Mouse (Mus musculus) frontal cortex, adult 2 months (tissue): ENCODE measurements around the gene Osbp2. TPM values are rescaled to one million over a fixed set of nuclear protein-coding genes. Genes with fewer than 3 reads are reported as not detected.

ENCODE experiments used
- DNase-seq, 2 experiments: peaks; one replicate each; pipeline ENCODE4 v3.0.0; 2022; ENCODE audit warnings: low spot score in 1 of 2; ENCODE audit errors: extremely low spot score in 1 of 2
- polyA plus RNA-seq: library from polyadenylated mRNA; depleted of rRNA; stranded (reverse); fragments of >200 nt; gene quantifications from 2 replicates; pipeline ENCODE4 v1.2.3, GENCODE M21; 2012

The Osbp2 gene
- polyA plus RNA-seq, 1 experiment: 65.4 TPM

DNA sequence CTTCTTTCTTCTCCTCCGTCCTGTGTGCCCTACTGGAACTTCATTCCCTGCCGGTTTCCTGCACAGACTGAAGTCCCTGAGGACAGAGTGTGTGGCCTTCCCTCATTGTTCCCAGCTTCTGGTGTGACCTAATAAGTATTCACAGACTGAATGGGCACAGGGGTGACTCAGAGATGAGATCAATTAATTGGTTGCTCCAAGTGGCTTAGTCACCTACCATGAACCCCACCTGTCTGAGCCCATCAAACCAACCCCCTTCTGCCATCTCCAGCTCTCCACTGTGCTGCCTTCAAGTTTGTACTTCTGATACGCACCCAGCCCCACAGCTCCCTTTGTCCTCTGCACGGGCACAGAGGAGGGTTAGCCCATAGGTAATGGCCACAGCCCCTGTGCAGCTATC, 99.4 kb downstream of the Osbp2 start:
- DNase-seq: no peak

DNA sequence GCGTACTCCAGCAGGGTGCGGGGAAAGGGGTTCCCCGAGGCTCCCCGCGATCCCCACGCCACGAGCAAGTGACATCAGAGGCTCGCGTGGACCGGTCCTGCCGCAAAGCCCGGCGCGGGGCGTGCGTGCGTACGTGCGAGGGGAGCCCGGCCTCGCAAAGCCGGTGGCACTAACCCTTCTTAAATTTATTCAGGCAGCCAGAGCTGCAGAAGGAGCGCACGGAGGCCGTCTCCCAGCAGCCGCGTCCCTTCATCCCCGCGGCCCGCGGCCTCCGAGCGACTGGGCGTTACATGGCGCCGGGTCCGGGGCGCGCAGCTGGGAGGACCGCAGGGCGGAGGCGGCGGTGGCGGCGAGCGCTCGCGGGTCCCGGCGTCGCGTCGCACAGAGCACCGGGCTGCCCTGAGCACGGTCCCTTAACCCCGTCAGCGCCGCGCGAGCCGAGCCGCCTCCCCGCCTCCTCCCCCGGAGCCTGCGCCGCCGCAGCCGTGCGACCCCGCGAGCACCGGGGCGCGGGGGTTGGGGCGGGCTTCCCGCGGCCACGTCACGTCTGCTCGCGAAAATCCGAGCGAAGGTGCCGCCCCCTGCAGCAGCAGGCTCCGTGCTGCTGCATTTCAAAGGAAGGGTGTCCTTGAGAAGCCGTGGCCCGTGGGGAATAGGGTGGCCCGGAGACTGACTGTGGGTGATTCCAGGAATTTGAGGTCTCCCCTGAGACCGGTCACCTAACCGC, 101.8 kb downstream of the Osbp2 start:
- DNase-seq: peak in 1 of 2 experiments; percentile 62

DNA sequence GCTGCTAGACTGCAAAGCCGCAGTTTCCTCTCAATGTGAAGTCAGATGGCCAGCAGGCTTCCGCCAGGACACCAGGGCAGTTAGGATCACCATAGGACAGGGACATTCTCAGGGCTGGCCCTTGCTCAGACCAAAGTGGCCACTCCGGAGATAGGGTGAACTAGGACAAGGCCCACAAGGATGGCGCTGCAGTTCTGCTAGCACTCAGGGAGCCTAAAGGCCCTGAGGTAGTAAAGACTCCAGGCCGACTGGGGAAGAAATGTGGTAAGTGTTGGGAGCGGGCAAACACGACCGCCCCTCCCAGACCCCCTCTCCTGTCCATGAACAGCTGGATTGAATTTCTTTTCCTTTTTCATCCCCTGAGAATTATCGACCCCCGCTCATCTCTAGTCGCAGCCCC, 102.4 kb downstream of the Osbp2 start:
- DNase-seq: no peak

DNA sequence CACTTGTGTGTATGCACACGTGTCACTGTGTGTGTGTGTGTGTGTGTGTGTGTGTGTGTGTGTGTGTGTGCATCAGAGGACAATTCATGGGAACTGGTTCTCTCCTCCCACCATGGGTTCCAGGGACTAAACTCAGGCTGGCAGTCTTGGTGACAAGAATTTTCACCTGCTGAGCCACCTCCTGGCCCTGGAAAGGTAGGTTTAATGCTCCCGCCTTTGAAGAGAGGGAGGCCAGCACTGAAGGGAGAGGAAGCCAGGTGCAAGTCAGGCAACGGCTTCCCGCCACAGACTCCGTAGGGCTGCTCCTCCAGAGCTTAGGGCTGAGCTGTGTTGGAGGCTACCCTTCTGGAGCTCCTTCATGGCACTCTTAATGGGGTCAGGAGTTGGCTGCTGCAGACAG, 104.3 kb downstream of the Osbp2 start:
- no peak for DNase-seq

DNA sequence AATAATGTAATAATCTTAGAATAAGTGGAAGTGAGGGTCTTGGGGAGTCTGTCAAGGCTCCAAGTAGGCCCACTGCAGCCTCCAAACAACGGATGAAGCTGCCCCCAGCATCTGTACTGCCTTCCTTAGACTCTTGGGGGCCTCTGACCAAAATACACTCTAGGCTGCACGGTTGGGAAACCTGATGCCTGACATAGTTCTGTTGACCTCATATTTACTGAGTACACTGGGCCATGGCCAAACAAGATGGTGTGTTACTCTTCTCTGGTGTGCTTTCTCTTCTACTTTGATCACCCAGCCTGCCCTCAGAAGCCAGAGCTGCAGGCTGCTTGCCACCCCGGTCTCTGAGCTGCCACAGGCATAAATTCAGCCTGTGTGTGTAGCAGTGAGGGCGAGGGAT, 108.4 kb downstream of the Osbp2 start:
- no peak for DNase-seq

DNA sequence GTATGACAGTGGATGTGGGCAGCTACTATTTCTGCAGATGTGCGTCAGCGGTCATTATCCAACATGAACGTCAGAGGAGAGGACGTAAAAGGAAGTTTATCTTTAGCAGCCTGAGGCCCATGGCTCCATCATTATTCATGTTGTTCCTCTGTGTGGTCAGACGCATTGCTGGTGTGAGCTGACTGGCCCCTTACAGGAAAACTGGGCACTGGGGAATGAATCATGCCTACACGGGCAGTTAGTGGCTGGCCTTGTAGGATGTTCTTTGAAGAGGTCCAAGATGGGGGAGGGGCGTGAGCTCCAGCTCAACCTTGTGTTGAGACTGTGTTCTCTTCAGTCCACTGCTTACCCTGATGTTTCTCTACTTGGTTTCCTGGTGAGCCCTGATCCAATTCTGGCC, 109.0 kb downstream of the Osbp2 start:
- DNase-seq: peak in 1 of 2 experiments; percentile 40

DNA sequence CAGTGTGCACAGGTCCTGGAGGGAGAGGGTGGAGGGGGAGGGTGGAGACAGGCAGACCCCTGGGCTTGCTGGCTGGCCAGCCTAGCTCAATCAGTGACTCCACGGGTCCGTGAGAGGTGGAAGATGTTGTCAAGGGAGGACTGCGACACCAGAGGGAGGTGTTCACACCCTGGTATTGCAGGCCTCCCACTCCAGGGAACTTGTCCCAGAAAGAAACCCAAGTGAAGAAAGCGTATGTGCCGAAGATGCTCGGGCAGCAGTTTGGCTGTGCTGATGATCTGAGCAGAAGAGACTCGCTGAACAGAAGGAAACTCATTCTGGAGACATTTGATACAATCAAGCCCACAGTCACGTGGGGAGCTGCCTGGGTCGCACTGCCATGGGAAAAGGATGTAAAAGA, 109.8 kb downstream of the Osbp2 start:
- peak; percentile 33 to 60 for DNase-seq

DNA sequence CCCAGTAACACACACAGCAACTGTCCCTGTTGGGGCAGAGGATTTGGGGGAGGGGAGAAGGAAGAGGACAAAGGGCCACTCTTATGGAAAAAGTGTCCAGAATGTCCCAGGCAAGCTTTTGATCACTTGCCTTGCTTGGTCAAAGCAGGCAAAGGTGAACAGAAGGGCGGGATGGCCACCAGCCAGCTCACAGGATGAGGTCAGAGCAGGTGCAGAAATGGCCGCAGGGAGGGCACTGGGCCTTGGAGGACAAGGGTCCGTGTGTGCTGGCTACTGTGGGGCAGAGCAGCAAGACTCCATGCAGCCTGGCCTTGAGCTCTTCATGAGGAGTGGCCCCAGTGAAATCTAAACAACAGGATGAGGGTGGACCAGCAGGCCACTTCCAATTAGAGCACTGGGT, 110.9 kb downstream of the Osbp2 start:
- DNase-seq: no peak

DNA sequence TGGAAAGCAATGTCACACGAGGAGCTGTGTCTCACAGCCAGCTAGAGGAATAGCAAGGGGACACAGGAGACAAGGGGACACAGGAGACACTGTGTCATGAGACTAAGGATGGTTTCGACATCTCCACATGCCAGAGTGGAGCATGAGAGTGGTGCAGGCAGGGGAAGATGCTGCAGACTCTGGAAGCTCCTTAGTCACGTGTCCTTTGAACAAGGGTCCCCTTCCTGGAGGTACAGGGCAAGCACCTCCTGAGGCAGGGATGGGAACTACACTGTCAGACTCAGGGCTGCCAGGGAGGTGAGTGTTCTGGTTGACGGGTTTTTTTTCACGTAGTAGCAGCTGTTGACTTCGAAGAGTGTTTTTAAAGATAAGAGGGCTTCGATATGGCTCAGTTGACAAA, 113.9 kb downstream of the Osbp2 start:
- no peak for DNase-seq

DNA sequence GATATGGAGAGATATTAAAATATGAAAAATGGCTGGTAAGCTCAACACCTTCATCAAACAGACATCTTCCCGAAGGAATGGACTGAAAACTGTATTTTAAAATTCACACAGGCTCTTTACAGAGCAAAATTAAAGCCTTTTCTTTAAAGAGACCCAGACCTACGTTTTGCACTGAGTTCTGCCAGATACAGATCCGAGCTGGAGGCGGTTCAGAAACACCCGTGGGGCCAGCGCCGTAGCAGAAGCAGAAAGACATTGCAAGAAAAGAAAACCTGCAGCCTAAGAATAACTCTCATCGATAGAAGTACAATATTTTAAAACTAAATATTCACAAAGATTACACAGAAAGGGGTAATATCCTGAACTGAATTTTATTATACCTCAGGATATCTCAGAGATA, 121.3 kb downstream of the Osbp2 start:
- DNase-seq: peak in 1 of 2 experiments; percentile 56

DNA sequence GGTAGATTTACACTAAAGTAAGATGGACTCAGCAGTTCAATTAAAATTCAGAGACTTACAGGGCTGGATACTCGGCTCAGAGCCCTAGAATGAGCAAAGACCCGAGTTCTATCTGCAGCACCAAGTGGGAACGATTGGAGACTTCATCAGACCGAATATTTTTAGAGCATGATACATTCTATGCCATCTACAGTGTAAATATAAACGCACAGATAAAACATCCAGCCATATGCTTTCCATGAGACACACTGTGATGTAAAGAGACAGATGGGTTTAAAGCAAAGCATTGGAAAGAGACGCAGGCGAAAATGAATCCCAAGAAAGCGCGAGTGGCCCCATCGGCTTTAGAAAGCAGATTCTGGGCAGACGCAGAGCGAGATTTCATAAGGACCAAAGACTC, 122.5 kb downstream of the Osbp2 start:
- DNase-seq: peak; percentile 66 to 77

DNA sequence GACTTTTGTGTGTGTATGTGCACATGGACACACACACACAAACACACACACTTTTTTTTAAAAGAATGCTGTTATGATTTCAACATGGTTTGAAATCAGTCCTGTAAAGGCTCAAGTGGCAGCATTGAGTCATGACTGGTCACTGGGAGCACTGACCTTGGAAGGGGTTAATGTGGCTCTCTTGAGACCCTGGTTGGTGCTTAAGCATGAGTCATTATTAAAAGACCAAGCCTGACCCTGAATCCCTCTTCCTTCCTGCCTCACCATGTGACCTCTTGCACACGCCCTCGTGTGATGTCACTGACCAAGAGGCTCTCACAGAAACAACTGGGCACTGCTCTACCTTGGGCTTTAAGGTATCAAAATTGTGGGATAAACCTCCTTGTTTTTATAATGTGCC, 124.9 kb downstream of the Osbp2 start:
- no peak for DNase-seq

DNA sequence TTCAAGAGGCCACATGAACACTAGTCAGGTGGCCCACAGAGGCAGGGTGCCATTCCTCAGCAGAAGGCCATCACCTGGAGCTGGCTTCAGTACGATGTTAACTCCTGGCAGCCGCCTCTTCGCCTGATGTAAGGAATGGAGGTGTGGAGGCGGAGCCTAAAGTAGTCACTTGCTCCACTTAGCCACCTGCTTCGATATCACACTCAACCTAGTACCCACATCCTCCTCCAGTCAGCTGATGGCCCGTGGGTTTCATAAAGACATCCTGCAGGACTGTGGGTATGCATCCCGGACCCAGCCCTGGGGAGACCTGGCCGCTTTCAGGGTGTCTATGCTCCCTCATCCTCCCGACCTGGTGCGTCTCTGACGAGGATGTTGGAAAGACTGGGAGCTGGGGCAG, 128.0 kb downstream of the Osbp2 start:
- peak; percentile 65 to 72 for DNase-seq

DNA sequence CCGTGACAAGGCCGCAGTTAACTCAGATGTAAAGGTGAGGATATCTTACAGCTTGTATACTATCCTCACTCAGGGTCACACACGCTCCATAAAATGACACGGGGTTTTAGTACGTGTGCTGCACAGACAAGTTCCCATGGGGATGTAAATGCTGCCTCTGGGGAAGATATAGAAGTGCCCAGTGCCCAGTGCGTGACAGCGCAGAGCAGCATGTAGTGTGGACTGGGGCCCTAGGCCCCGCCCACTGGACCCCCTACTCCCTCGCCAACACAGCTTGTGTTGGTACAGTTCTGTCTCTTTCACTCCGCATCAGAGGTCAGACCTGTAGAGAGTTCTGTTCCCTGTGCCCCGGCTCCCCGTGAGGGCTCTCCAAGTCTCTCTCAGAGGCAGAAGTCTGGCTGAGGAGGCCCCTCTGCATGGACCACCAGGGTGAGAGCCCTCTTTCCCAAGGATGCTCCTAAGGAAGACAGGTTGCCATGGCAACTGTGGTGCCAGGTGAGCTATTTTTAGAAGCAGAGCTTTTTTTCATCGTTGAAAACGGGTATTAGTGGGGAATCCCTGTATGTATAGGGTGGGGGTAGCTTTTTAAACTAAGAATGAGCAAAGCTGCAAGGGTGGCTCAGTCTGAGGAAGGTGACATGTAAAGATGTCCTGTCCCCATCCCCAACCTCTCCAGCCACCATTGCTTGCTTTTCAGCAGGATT, 129.6 kb downstream of the Osbp2 start:
- no peak for DNase-seq

DNA sequence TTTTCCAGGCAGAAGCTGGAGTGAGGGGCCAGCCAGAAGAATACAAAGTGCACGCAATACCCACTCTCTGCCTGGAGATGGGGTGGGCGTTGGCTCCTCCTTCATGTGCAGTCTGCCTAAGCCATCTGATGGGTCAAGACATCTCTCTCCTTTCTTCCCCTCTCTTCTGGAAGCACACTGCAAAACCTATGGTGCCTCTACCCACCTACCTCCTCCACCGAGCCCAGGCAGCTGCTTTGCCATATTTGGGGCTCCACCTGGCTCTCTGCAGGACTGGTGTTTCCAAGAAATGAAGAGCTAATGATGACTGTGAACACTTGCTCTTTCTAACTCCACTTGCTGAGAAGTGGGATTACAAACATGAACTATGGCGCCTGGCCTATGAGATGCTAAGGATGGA, 132.2 kb downstream of the Osbp2 start:
- no peak for DNase-seq

DNA sequence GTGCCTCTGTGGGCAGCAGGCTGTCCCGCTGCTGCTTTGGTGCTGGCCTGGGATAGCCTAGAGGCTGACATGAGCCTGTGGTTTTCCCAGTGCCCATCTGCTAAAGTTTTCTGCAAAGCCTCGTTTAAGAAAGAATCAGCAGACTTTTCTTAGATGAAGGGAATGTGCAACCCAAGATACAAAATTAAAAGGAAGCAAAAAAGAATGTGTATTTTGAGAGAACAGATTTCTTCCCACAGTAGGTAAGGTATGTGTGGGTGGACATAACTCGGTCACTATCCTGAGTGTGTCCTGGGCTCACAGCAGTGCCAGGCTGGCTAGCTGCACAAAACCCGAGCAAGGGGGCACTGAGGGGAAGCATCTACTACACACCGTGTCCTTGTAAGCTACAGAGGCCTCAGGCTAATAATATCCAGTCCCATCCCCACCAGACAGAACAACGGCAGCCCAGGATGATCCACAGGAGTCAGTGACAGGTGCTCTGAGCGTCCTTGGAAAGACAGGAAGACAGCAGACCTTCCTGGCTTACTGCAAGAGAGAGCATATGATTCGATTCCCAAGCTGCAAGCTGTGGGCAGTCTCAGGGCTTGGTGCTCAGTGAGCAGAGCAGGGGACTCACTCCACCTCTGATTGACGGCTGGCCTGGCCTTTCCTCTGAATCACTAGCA, 136.1 kb downstream of the Osbp2 start:
- DNase-seq: peak in 1 of 2 experiments; percentile 31

DNA sequence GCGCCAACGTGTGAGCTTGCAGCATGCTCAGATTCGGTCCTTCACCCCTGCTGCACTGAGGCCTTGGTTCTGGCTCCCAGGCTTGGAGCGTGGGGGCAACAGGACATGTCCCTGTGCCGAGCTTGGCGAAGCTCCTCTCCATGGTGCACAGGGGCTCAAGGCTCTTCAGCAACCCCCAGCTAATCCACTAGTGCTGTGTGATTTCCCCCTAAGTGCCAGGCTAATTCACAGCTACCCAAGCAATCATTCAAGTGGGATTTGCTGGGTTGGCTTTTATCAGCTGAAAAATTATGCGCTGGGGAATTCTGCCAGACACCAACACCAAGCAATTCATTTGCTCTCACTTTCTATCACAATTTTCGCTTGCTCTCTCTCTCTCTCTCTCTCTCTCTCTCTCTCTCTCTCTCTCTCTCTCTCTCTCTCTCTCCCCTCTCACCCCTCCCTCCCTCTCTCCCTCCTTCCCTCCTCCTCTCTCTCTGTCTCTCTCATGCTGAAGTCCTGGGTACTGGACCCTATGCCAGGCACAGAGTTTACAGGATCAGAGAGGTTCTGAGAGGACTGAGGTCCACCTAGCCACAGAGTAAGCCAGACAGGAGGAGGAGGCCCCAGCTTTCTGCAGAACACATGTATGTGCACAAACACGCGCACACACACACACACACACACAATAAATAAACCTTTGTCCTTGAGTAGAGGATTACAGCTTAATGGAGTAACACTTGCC, 138.2 kb downstream of the Osbp2 start:
- DNase-seq: peak in 1 of 2 experiments; percentile 36

DNA sequence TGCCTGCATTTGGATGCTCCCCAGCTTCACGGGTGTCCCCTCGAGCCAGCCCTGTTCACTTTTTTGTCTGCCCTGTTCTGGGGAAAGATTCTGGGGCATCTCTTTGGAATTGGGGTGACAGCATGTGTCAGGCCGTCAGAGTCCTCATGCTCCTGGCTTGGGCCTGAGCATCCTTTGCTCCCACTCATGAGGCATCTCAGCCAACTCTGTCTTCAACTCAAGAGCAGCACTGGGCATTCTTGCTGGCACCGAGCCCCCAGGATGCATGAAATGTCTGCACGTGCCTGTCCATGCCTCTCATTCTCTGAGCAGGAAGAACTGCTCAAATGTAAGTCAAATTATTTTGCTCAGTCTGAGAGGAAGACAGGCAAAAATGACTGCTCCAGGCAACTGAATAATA, 139.0 kb downstream of the Osbp2 start:
- no peak for DNase-seq

DNA sequence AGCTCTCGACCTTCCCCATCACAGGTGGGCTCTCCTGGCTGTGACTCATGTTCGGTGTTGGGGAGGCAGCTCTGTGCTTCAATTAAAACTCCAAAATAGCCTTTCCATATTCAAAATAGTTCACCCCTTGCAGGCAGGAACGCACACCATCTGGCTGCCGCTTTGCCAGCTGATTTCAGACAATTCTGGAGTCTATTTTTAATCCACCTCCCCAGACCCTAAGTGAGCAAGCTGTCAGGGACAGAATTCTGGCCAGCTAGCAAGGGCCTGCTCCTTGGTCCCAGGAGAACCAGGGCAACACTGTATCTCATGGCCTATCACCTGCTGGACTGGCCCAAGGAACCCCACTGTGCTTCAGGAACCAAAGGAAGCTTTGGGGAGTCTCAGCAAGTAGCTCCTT, 139.8 kb downstream of the Osbp2 start:
- DNase-seq: peak; percentile 60 to 69

DNA sequence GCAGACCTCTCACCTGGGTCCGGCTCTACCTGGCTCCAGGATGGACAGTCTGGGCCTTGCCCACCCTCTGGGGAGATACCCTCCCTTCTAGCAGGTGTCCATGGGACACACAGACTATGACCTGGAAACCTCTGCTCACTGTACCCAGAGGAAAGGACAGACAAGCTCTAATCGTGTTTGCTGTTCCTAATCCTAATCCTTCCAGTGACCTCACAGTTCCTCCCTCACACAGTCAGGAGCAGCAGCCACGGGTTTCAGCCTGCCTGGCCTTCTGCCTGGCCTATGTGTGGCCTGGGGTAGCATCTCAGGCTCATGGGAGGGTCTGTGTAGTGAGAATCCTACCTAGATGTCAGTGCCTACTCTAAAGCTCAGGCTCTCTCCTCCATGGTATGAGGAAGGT, 140.8 kb downstream of the Osbp2 start:
- DNase-seq: no peak

DNA sequence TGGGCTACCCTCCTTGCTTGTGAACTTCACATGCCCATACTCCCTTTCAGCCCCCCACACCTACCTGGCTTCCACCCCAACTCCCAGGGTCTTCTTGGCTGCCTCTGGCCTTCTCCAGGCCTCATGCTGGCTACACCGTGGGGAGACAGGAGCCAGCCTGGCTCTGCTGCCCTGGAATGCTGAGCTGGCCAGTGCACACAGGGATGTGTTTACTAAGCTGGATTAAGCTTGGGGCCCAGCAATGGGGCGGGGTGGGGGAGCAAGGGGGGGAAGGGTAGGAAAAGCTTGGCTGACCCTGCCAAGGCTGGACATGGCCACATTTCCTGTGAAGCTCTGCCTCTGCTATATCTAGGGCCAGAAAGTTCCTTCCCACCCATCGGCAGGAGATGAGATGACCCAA, 141.7 kb downstream of the Osbp2 start:
- no peak for DNase-seq
